Mouse (Mus musculus) intestine, embryonic 16.5 days (tissue): ENCODE data around the gene Smc6. TPM values are rescaled to one million over a fixed set of nuclear protein-coding genes. Genes with fewer than 3 reads are reported as not detected.

Experiments
- ATAC-seq: fragments of 200-750 bp; cut with Nextera tagmentation; 2 replicates; pipeline ENCODE4 v1.8.0; 2017; ENCODE audit warnings: moderate TSS enrichment, moderate library complexity
- H3K27ac ChIP-seq: fragments of 300-500 bp; sonication (generic); 2 replicates; pipeline ENCODE4 v1.5.1; 2014; ENCODE audit warnings: mild to moderate bottlenecking, low read length
- H3K27me3 ChIP-seq: fragments of 300-500 bp; sonication (generic); replicated peaks from 2 replicates; pipeline ENCODE4 v1.6.1; 2014; ENCODE audit warnings: low read length, control low read depth, mixed read lengths; ENCODE audit not compliant: control insufficient read depth, insufficient read depth
- H3K36me3 ChIP-seq: fragments of 300-500 bp; sonication (generic); 2 replicates; pipeline ENCODE4 v1.6.1; 2014; ENCODE audit warnings: low read length, control low read depth; ENCODE audit not compliant: control insufficient read depth, insufficient read depth
- H3K4me1 ChIP-seq: fragments of 300-500 bp; sonication (generic); 2 replicates; pipeline ENCODE4 v1.6.1; 2014; ENCODE audit warnings: low read length, control low read depth, mixed read lengths; ENCODE audit not compliant: control insufficient read depth, insufficient read depth
- H3K4me2 ChIP-seq: fragments of 300-500 bp; sonication (generic); 2 replicates; pipeline ENCODE4 v1.6.1; 2014; ENCODE audit warnings: low read depth, low read length, control low read depth
- H3K4me3 ChIP-seq: fragments of 300-500 bp; sonication (generic); 2 replicates; pipeline ENCODE4 v1.5.1; 2014; ENCODE audit warnings: mild to moderate bottlenecking, low read length
- H3K9ac ChIP-seq: fragments of 300-500 bp; sonication (generic); 2 replicates; pipeline ENCODE4 v1.6.1; 2014; ENCODE audit warnings: low read depth, low read length
- H3K9me3 ChIP-seq: fragments of 300-500 bp; sonication (generic); 2 replicates; pipeline ENCODE4 v1.6.1; 2016; ENCODE audit warnings: low read length, control low read depth; ENCODE audit not compliant: control insufficient read depth
- WGBS: fragments of 180-500 bp; shearing (Covaris S2); extraction: QIAGEN DNeasy Blood & Tissue Kit; methylation state at CpG from one replicate; pipeline ENCODE4 v1.1.7; 2014; 5-methylcytosine and 5-hydroxymethylcytosine counted together
- polyA plus RNA-seq: library from polyadenylated mRNA; unstranded; fragments of >200 nt; fragmentation: Nextera tagmentation; extraction: Ambion mirVana; gene quantifications from 2 replicates; pipeline ENCODE4 v1.2.1, GENCODE M21; 2015

The Smc6 gene
- polyA plus RNA-seq, 1 experiment from 2014 or later, result 102 TPM

- Histone ChIP-seq H3K4me1 (peaks cover under 1% of the 10 kb centered on the region), H3K4me2 (no peak overlapping the region), H3K27ac (no peak overlapping the region), H3K9ac (no peak overlapping the region), H3K27me3 (no peaks in the 10 kb centered on the region), H3K4me3 (no peak overlapping the region), H3K9me3 (no peaks in the 10 kb centered on the region), H3K36me3 (0 out of 2 replicates have a peak, but pooled peaks cover 2% of the 10 kb centered on the region)
- no peak for ATAC-seq
- 76% methylated on average over 1 of the region's 1 CpGs for WGBS
Observed at GRCm38 (mm10) chr12:11273185-11273584, 7.5 kb downstream of the Smc6 start.

GRCm38 (mm10) chr12:11276632-11277031 is 10.9 kb downstream of the Smc6 start:
- Histone ChIP-seq H3K4me1 (no peaks in the 10 kb centered on the region), H3K4me2 (no peak overlapping the region), H3K4me3 (no peak overlapping the region), H3K36me3 (peaks cover 6% of the 10 kb centered on the region; the same call in 1 of the 2 replicates), H3K9ac (no peak overlapping the region), H3K27ac (no peak overlapping the region), H3K9me3 (no peaks in the 10 kb centered on the region), H3K27me3 (no peaks in the 10 kb centered on the region)
- no peak for ATAC-seq
- 89% methylated on average over 2 of the region's 2 CpGs for WGBS

- ATAC-seq, result no peak
- no peaks in the 10 kb centered on the region for H3K4me1 ChIP-seq
- H3K4me3 ChIP-seq, result no peak overlapping the region
- H3K27ac ChIP-seq, result no peak overlapping the region
- H3K4me2 ChIP-seq, result no peak overlapping the region
- H3K27me3 ChIP-seq, result no peaks in the 10 kb centered on the region
- H3K9ac ChIP-seq, result no peak overlapping the region
- H3K36me3 ChIP-seq, result peaks cover 6% of the 10 kb centered on the region; the same call in 1 of the 2 replicates
- 93% methylated on average over 6 of the region's 6 CpGs for WGBS
- H3K9me3 ChIP-seq, result no peaks in the 10 kb centered on the region
Observed at GRCm38 (mm10) chr12:11277207-11277606, 11.5 kb downstream of the Smc6 start.

GRCm38 (mm10) chr12:11279886-11280285 is 14.2 kb downstream of the Smc6 start:
- 86% methylated on average over 3 of the region's 3 CpGs for WGBS
- no peak overlapping the region for H3K4me3 ChIP-seq
- H3K27me3 ChIP-seq, result no peaks in the 10 kb centered on the region
- H3K9me3 ChIP-seq, result no peaks in the 10 kb centered on the region
- no peak overlapping the region for H3K4me2 ChIP-seq
- ATAC-seq, result no peak
- H3K9ac ChIP-seq, result no peak overlapping the region
- no peak overlapping the region for H3K27ac ChIP-seq
- H3K36me3 ChIP-seq, result peaks cover 4% of the 10 kb centered on the region; the same call in 1 of the 2 replicates
- H3K4me1 ChIP-seq, result no peaks in the 10 kb centered on the region

GRCm38 (mm10) chr12:11281584-11281983 is 15.9 kb downstream of the Smc6 start:
- no peaks in the 10 kb centered on the region for H3K4me1 ChIP-seq
- H3K4me2 ChIP-seq, result no peak overlapping the region
- ATAC-seq, result no peak
- H3K36me3 ChIP-seq, result peaks cover 4% of the 10 kb centered on the region; the same call in 1 of the 2 replicates
- no peaks in the 10 kb centered on the region for H3K9me3 ChIP-seq
- no peaks in the 10 kb centered on the region for H3K27me3 ChIP-seq
- WGBS, result 93% methylated on average over 2 of the region's 2 CpGs
- H3K9ac ChIP-seq, result no peak overlapping the region
- H3K4me3 ChIP-seq, result no peak overlapping the region
- H3K27ac ChIP-seq, result no peak overlapping the region

- 88% methylated on average over 2 of the region's 2 CpGs for WGBS
- Histone ChIP-seq H3K4me1 (no peaks in the 10 kb centered on the region), H3K4me3 (no peak overlapping the region), H3K9ac (no peak overlapping the region), H3K36me3 (0 out of 2 replicates have a peak, but pooled peaks cover 3% of the 10 kb centered on the region), H3K4me2 (no peak overlapping the region), H3K9me3 (no peaks in the 10 kb centered on the region), H3K27me3 (no peaks in the 10 kb centered on the region), H3K27ac (no peak overlapping the region)
- ATAC-seq, result no peak
Observed at GRCm38 (mm10) chr12:11286382-11286781, 20.7 kb downstream of the Smc6 start.

GRCm38 (mm10) chr12:11300858-11301257 is 35.2 kb downstream of the Smc6 start:
- Histone ChIP-seq H3K9me3 (no peaks in the 10 kb centered on the region), H3K36me3 (0 out of 2 replicates have a peak, but pooled peaks cover 2% of the 10 kb centered on the region), H3K4me2 (no peak overlapping the region), H3K27me3 (no peaks in the 10 kb centered on the region), H3K4me3 (no peak overlapping the region), H3K4me1 (no peaks in the 10 kb centered on the region), H3K27ac (no peak overlapping the region), H3K9ac (no peak overlapping the region)
- no peak for ATAC-seq
- WGBS, result 86% methylated on average over 1 of the region's 1 CpGs

- Histone ChIP-seq H3K9ac (no peak overlapping the region), H3K9me3 (no peaks in the 10 kb centered on the region), H3K27ac (no peak overlapping the region), H3K36me3 (0 out of 2 replicates have a peak, but pooled peaks cover 4% of the 10 kb centered on the region), H3K4me1 (no peaks in the 10 kb centered on the region), H3K4me3 (no peak overlapping the region), H3K27me3 (no peaks in the 10 kb centered on the region), H3K4me2 (no peak overlapping the region)
- 91% methylated on average over 8 of the region's 8 CpGs for WGBS
- ATAC-seq, result no peak
Observed at GRCm38 (mm10) chr12:11306753-11307645, 41.3 kb downstream of the Smc6 start.

- Histone ChIP-seq H3K27me3 (no peaks in the 10 kb centered on the region), H3K27ac (no peak overlapping the region), H3K36me3 (0 out of 2 replicates have a peak, but pooled peaks cover 2% of the 10 kb centered on the region), H3K4me3 (no peak overlapping the region), H3K4me1 (no peaks in the 10 kb centered on the region), H3K4me2 (no peak overlapping the region), H3K9ac (no peak overlapping the region), H3K9me3 (no peaks in the 10 kb centered on the region)
- ATAC-seq, result no peak
- WGBS, result 96% methylated on average over 2 of the region's 2 CpGs
Observed at GRCm38 (mm10) chr12:11311106-11311505, 45.4 kb downstream of the Smc6 start.
